Mouse (Mus musculus): ENCODE data around the gene Apob.
"Not testable (repeated sequence)": the region's sequence is repeated elsewhere in the genome, so short reads cannot be mapped to it uniquely, and the experiment has no call there.

The Apob gene

DNA sequence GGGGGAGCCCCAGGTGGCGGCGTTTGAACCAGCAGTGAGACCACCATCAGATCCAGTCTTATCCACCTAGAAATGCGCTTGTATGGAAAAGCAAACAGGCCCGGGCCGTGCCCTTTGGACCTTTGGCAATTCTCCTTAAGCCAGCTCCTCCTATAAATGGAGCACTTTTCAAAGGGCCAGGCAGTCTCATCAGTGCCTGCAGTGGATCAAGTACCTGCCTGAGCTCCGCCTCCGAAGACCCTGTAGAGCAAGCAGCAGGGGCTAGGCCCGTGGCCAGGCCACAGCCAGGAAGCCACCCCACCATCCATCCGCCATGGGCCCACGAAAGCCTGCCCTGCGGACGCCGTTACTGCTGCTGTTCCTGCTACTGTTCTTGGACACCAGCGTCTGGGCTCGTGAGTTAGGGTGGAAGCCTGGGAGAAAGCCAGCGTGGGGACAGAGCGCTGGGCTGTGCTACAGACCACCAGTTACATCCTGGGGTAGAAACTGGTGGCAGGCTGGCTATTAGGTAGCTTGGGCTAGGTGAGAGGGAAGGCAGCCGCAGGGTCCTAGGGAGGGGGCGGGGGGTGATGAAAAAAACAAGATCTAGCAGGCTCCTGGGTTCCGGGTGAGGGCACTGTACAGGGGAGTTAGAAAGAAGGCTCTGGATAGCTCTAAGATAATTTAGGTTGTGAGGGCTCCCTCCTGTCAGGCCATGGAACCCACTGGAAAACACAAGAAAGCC lies at the start of gene Apob:
TSS of gene Apob (plus strand) at position 183 of the 724 bp plus-strand sequence.
- no peak for DNase-seq (ENCODE audit: low read depth, low spot score)

- no peak for DNase-seq (ENCODE audit: low read depth, low spot score)
These were observed 45.0 kb upstream of the Apob start for GRCm38 (mm10) chr12:7932405-7932920.

DNA sequence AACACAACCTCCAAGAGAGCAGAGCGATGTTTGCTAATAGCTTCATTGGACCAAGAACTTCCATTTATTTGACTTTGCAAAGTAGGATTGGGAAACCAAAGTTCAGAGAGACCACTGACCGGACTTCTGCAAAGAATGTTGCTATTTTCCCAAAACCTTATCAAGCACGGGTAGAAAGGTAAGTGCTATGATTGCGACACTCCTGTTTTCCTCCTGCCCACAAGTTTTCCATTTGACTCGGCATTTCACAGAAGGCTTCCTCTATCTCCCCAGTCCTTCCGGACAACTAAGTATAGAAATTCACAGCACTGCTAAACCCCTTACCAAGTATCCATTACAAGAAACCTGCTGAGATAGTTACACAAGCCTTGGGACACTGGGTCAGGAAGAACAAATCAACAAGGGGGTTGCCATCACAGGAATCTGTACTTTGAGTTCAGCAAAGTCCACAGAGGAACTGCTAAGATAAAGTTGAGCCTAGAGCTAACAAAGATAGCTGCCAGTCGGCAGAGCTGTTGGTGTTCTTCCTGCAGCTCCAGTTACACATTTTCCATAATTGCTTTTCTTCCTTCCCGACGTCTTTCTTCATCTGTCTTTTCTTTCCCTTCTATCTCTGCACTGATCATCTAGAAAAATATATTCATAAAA lies 27.2 kb upstream of the Apob start:
- DNase-seq (ENCODE audit: low read depth, low spot score): no peak

- DNase-seq (ENCODE audit: low read depth, low spot score): no peak
These were observed 18.6 kb upstream of the Apob start for GRCm38 (mm10) chr12:7958851-7959250.

- no peak for DNase-seq (ENCODE audit: low read depth, low spot score)
These were observed 18.0 kb upstream of the Apob start for GRCm38 (mm10) chr12:7959310-7959918.

DNA sequence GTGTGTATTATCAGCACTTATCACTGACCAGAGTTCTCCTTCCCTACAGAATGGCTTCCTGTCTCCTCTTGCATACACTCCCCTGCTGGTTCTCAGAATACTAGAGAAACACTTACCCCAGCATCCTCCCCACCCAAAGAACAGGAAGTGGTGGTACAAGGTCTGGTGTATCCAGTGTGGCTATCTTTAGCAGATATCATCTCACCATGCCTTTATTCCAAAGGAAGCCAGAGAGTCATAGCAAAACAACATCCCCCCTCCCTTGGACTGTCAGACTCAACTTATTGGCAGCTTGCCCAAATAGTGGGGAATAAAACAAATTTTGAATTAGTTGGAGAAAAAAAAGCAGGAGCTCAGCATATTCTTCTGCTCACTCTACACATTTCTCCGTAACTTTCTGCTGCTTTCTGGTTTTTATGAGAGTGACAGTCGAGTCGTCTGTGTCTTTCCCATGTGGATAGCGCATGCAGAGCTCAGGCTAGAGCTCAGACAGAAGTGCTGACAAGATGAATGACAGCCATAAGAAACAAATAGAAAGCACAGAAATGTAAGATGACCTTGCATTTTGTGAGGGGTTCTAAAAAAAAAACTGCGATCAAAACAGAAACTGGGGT lies 15.0 kb upstream of the Apob start:
- no peak for DNase-seq (ENCODE audit: low read depth, low spot score)

DNA sequence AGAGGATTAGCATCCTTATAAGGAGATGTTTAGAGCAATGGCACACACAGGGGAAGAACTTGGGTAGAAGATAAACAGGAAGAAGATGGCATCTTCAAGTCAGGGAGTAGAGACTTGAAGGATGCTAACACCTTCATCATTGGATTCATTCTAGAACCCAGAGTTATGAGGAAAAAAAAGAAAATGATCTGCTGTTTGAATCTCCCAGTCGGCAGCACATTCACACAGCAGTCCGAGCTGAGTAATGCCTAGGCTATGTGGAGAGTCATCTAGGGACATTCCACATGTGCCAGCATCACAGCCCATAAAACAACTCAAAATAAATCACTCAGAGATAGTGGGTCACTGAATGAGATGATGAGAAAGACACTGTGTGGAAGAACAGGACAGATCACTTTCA lies 10.2 kb upstream of the Apob start:
- DNase-seq (ENCODE audit: low read depth, low spot score): no peak

- DNase-seq (ENCODE audit: low read depth, low spot score): no peak
These were observed 7.1 kb upstream of the Apob start for GRCm38 (mm10) chr12:7970301-7970700.

DNA sequence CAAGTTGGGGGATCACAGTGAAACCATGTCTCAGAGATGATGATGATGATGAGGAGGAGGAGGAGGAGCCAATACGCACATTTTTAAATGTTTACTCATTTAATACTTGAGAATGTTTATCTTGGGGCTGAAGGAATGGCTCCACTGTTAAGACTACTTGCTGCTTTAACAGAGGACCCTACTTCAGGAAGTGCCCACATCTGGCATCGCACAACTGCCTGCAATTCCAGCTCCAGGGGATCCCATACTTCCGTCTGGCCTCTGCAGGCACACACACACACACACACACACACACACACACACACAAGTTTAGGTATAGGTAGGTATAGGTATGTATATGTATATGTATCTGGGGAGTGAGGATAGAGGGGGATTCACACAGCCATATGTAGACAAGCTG lies 6.6 kb upstream of the Apob start:
- no peak for DNase-seq (ENCODE audit: low read depth, low spot score)

- DNase-seq (ENCODE audit: low read depth, low spot score): no peak
These were observed 5.7 kb upstream of the Apob start for GRCm38 (mm10) chr12:7971736-7972135.

GRCm38 (mm10) chr12:7973773-7974322 lies 3.6 kb upstream of the Apob start:
- no peak for DNase-seq (ENCODE audit: low read depth, low spot score)

GRCm38 (mm10) chr12:7978190-7978884 lies 889 bp downstream of the Apob start:
- DNase-seq (ENCODE audit: low read depth, low spot score): no peak

- DNase-seq (ENCODE audit: low read depth, low spot score): no peak
These were observed 7.0 kb downstream of the Apob start for GRCm38 (mm10) chr12:7984411-7984810.

DNA sequence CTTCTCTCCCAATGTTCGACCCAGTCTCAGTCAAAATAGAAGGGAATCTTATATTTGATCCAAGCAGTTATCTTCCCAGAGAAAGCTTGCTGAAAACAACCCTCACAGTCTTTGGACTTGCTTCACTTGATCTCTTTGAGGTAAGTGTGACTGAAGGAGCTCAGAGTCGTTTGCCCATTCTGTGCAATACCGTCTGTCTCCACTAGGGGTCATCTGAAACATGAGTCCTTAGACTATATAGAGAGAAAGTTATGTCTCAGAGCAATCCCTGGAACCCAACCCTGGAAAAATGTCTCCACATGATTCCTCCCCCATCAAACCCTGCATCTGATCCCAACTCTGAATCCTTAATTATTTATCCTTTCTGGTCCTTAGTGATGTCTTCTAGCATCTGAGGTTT lies 13.4 kb downstream of the Apob start:
- peak; percentile 29 for DNase-seq (ENCODE audit: low read depth, low spot score)

- no peak for DNase-seq (ENCODE audit: low read depth, low spot score)
These were observed 14.1 kb downstream of the Apob start for GRCm38 (mm10) chr12:7991570-7991969.

GRCm38 (mm10) chr12:8020931-8021330 lies 43.5 kb downstream of the Apob start:
- no peak for DNase-seq (ENCODE audit: low read depth, low spot score)

- DNase-seq (ENCODE audit: low read depth, low spot score): no peak
These were observed 52.1 kb downstream of the Apob start for GRCm38 (mm10) chr12:8029520-8029919.

GRCm38 (mm10) chr12:8030057-8030456 lies 52.6 kb downstream of the Apob start:
- DNase-seq (ENCODE audit: low read depth, low spot score): no peak

GRCm38 (mm10) chr12:8031169-8031568 lies 53.7 kb downstream of the Apob start:
- DNase-seq (ENCODE audit: low read depth, low spot score): not testable (repeated sequence)

DNA sequence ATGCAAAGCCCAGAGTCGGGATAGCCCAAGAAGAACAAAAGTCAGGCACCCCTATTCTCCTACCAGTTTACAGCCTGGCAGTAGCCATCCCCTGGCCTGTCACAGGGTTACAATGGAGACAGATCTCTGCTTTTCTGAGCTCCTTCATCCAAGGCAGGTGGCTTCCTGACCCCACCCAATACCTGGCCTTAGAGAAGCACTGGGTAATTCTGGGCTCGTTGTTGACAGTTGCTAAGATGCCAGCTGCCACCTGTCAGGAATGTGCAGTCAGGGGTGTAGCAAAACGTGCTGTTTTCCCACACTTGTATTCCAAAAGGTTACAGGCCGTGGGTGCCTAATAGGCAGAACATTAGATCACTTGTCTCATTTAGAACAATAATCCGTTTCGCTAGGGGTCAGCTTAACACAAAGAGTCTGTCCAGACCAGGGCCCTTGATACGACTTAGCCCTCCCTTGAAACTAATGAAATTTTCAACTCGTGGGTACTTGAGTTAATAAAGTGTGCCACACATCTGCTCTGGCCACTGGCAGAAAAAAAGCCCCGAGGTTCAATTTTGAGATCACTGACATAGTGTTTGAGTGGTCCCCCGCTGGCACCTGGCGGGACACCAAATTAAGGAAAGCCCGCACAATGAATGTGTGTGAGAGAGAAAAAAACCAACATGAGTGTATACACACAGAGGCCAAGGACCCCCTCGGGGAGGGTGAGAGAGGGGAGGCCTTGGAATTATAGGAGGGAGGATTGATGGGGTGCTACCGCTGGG lies 54.3 kb downstream of the Apob start:
- no peak for DNase-seq (ENCODE audit: low read depth, low spot score)

GRCm38 (mm10) chr12:8032359-8032755 lies 54.9 kb downstream of the Apob start:
- DNase-seq (ENCODE audit: low read depth, low spot score): no peak
